Mouse (Mus musculus): ENCODE measurements around the gene Gpr173. TPM values are rescaled to one million over a fixed set of nuclear protein-coding genes. Genes with fewer than 3 reads are reported as not detected.
"Not testable (repeated sequence)": the region's sequence is repeated elsewhere in the genome, so short reads cannot be mapped to it uniquely, and the experiment has no call there.

Gene Gpr173
- polyA plus RNA-seq, 1 experiment from 2014 or later, result 1.8 TPM

GRCm38 (mm10) chrX:152342358-152342901 lies 26.1 kb downstream of the Gpr173 start, which contains the start of gene Tspyl2:
Tspyl2 (minus strand) TSS chrX:152342425.
- Histone ChIP-seq H3K4me2 (ENCODE audit: low read depth, low read length) (peak within 1 kb of the TSS; percentile 55), H3K9ac (ENCODE audit: low read depth, low read length) (peak within 1 kb of the TSS; percentile 79), H3K4me1 (ENCODE audit: control insufficient read depth, insufficient read depth, low read length) (0 out of 2 replicates have a peak, but pooled peaks cover 3% of the 10 kb centered on the region), H3K9me3 (ENCODE audit: control insufficient read depth, low read length) (no peaks in the 10 kb centered on the region), H3K36me3 (ENCODE audit: control insufficient read depth, insufficient read depth, low read length) (no peaks in the 10 kb centered on the region), H3K4me3 (ENCODE audit: low read length) (peak within 1 kb of the TSS; percentile 61), H3K27me3 (replicated peaks; ENCODE audit: control insufficient read depth, insufficient read depth, low read length) (peaks cover 16% of the 10 kb centered on the region), H3K27ac (ENCODE audit: low read length) (peak within 1 kb of the TSS; percentile 79)
- WGBS, result 10% methylated on average over 26 of the region's 27 CpGs
- peak; percentile 99 for ATAC-seq

GRCm38 (mm10) chrX:152341496-152341895 lies 27.0 kb downstream of the Gpr173 start:
- WGBS, result 33% methylated on average over 11 of the region's 11 CpGs
- Histone ChIP-seq H3K27ac (ENCODE audit: low read length) (peak overlapping the region; percentile 72; the same call in 1 of the 2 replicates), H3K9me3 (ENCODE audit: control insufficient read depth, low read length) (no peaks in the 10 kb centered on the region), H3K4me1 (ENCODE audit: control insufficient read depth, insufficient read depth, low read length) (0 out of 2 replicates have a peak, but pooled peaks cover 6% of the 10 kb centered on the region), H3K36me3 (ENCODE audit: control insufficient read depth, insufficient read depth, low read length) (no peaks in the 10 kb centered on the region), H3K4me2 (ENCODE audit: low read depth, low read length) (peak overlapping the region; percentile 55), H3K9ac (ENCODE audit: low read depth, low read length) (peak overlapping the region; percentile 79), H3K4me3 (ENCODE audit: low read length) (peak overlapping the region; percentile 61), H3K27me3 (replicated peaks; ENCODE audit: control insufficient read depth, insufficient read depth, low read length) (peaks cover 17% of the 10 kb centered on the region)
- ATAC-seq, result no peak

- peak overlapping the region; percentile 66 for H3K9ac ChIP-seq (ENCODE audit: low read depth, low read length)
- 0 out of 2 replicates have a peak, but pooled peaks cover 6% of the 10 kb centered on the region for H3K4me1 ChIP-seq (ENCODE audit: control insufficient read depth, insufficient read depth, low read length)
- H3K27ac ChIP-seq (ENCODE audit: low read length), result peak overlapping the region; percentile 89
- no peaks in the 10 kb centered on the region for H3K36me3 ChIP-seq (ENCODE audit: control insufficient read depth, insufficient read depth, low read length)
- peak overlapping the region; percentile 48 for H3K4me2 ChIP-seq (ENCODE audit: low read depth, low read length)
- H3K9me3 ChIP-seq (ENCODE audit: control insufficient read depth, low read length), result no peaks in the 10 kb centered on the region
- peaks cover 3% of the 10 kb centered on the region; the same call in 1 of the 2 replicates for H3K27me3 ChIP-seq (replicated peaks; ENCODE audit: control insufficient read depth, insufficient read depth, low read length)
- peak; percentile 99 for ATAC-seq
- WGBS, result 10% methylated on average over 33 of the region's 33 CpGs
- H3K4me3 ChIP-seq (ENCODE audit: low read length), result peak overlapping the region; percentile 36
Measured at GRCm38 (mm10) chrX:152336546-152337332, 31.8 kb downstream of the Gpr173 start.

- H3K36me3 ChIP-seq (ENCODE audit: control insufficient read depth, insufficient read depth, low read length); H3K4me1 ChIP-seq (ENCODE audit: control insufficient read depth, insufficient read depth, low read length); H3K9ac ChIP-seq (ENCODE audit: low read depth, low read length); H3K27ac ChIP-seq (ENCODE audit: low read length); H3K9me3 ChIP-seq (ENCODE audit: control insufficient read depth, low read length); H3K27me3 ChIP-seq (replicated peaks; ENCODE audit: control insufficient read depth, insufficient read depth, low read length); ATAC-seq: not testable (repeated sequence)
- H3K4me2 ChIP-seq (ENCODE audit: low read depth, low read length), result peak overlapping the region; percentile 37; the same call in 1 of the 2 replicates
- 44% methylated on average over 4 of the region's 4 CpGs for WGBS
- peak overlapping the region; percentile 36 for H3K4me3 ChIP-seq (ENCODE audit: low read length)
Measured at GRCm38 (mm10) chrX:152336123-152336522, 32.4 kb downstream of the Gpr173 start.

- not testable (repeated sequence) for H3K4me3 ChIP-seq (ENCODE audit: low read length); ATAC-seq; H3K27ac ChIP-seq (ENCODE audit: low read length); H3K9ac ChIP-seq (ENCODE audit: low read depth, low read length); H3K27me3 ChIP-seq (replicated peaks; ENCODE audit: control insufficient read depth, insufficient read depth, low read length); H3K9me3 ChIP-seq (ENCODE audit: control insufficient read depth, low read length); H3K4me1 ChIP-seq (ENCODE audit: control insufficient read depth, insufficient read depth, low read length); H3K36me3 ChIP-seq (ENCODE audit: control insufficient read depth, insufficient read depth, low read length); H3K4me2 ChIP-seq (ENCODE audit: low read depth, low read length)
Measured at GRCm38 (mm10) chrX:152329400-152329799, 39.1 kb downstream of the Gpr173 start.

- Histone ChIP-seq H3K4me2 (ENCODE audit: low read depth, low read length) (peak overlapping the region; percentile 44; the same call in 1 of the 2 replicates), H3K9ac (ENCODE audit: low read depth, low read length) (peak overlapping the region; percentile 52), H3K36me3 (ENCODE audit: control insufficient read depth, insufficient read depth, low read length) (no peaks in the 10 kb centered on the region), H3K9me3 (ENCODE audit: control insufficient read depth, low read length) (no peaks in the 10 kb centered on the region), H3K27me3 (replicated peaks; ENCODE audit: control insufficient read depth, insufficient read depth, low read length) (0 out of 2 replicates have a peak, but pooled peaks cover 8% of the 10 kb centered on the region), H3K4me1 (ENCODE audit: control insufficient read depth, insufficient read depth, low read length) (no peaks in the 10 kb centered on the region), H3K27ac (ENCODE audit: low read length) (no peak overlapping the region), H3K4me3 (ENCODE audit: low read length) (peak overlapping the region; percentile 60)
- 21% methylated on average over 8 of the region's 8 CpGs for WGBS
- ATAC-seq, result peak; percentile 47; the same call in 1 of the 2 replicates
Measured at GRCm38 (mm10) chrX:152327689-152328052, 40.8 kb downstream of the Gpr173 start.

GRCm38 (mm10) chrX:152326996-152327688 lies 41.4 kb downstream of the Gpr173 start, which contains the start of gene Kantr:
Kantr (minus strand) TSS chrX:152327495.
- no peak within 1 kb of the TSS for H3K27ac ChIP-seq (ENCODE audit: low read length)
- 10% methylated on average over 29 of the region's 29 CpGs for WGBS
- H3K9me3 ChIP-seq (ENCODE audit: control insufficient read depth, low read length), result no peaks in the 10 kb centered on the region

GRCm38 (mm10) chrX:152323584-152323983 lies 44.9 kb downstream of the Gpr173 start:
- Histone ChIP-seq H3K4me2 (ENCODE audit: low read depth, low read length) (no peak overlapping the region), H3K4me1 (ENCODE audit: control insufficient read depth, insufficient read depth, low read length) (no peaks in the 10 kb centered on the region), H3K9ac (ENCODE audit: low read depth, low read length) (no peak overlapping the region), H3K27ac (ENCODE audit: low read length) (no peak overlapping the region), H3K36me3 (ENCODE audit: control insufficient read depth, insufficient read depth, low read length) (no peaks in the 10 kb centered on the region), H3K27me3 (replicated peaks; ENCODE audit: control insufficient read depth, insufficient read depth, low read length) (peaks cover 8% of the 10 kb centered on the region; the same call in 1 of the 2 replicates), H3K4me3 (ENCODE audit: low read length) (no peak overlapping the region), H3K9me3 (ENCODE audit: control insufficient read depth, low read length) (no peaks in the 10 kb centered on the region)
- 92% methylated on average over 1 of the region's 1 CpGs for WGBS
- ATAC-seq, result no peak

More at GRCm38 (mm10) chrX:152326996-152327688, 41.4 kb downstream of the Gpr173 start, which contains the start of gene Kantr:
- H3K27me3 ChIP-seq (replicated peaks; ENCODE audit: control insufficient read depth, insufficient read depth, low read length), result 0 out of 2 replicates have a peak, but pooled peaks cover 8% of the 10 kb centered on the region
- no peaks in the 10 kb centered on the region for H3K36me3 ChIP-seq (ENCODE audit: control insufficient read depth, insufficient read depth, low read length)
- no peaks in the 10 kb centered on the region for H3K4me1 ChIP-seq (ENCODE audit: control insufficient read depth, insufficient read depth, low read length)
- peak; percentile 99 for ATAC-seq
- peak within 1 kb of the TSS; percentile 68 for H3K9ac ChIP-seq (ENCODE audit: low read depth, low read length)
- H3K4me3 ChIP-seq (ENCODE audit: low read length), result peak within 1 kb of the TSS; percentile 60
- peak within 1 kb of the TSS; percentile 55 for H3K4me2 ChIP-seq (ENCODE audit: low read depth, low read length)

- WGBS, result 33% methylated on average over 2 of the region's 2 CpGs
- no peaks in the 10 kb centered on the region for H3K9me3 ChIP-seq (ENCODE audit: control insufficient read depth, low read length)
- H3K9ac ChIP-seq (ENCODE audit: low read depth, low read length), result no peak overlapping the region
- H3K27me3 ChIP-seq (replicated peaks; ENCODE audit: control insufficient read depth, insufficient read depth, low read length), result peaks cover 8% of the 10 kb centered on the region; the same call in 1 of the 2 replicates
- H3K4me3 ChIP-seq (ENCODE audit: low read length), result no peak overlapping the region
- ATAC-seq, result no peak
- no peak overlapping the region for H3K4me2 ChIP-seq (ENCODE audit: low read depth, low read length)
- no peaks in the 10 kb centered on the region for H3K36me3 ChIP-seq (ENCODE audit: control insufficient read depth, insufficient read depth, low read length)
- H3K27ac ChIP-seq (ENCODE audit: low read length), result no peak overlapping the region
- H3K4me1 ChIP-seq (ENCODE audit: control insufficient read depth, insufficient read depth, low read length), result no peaks in the 10 kb centered on the region
Measured at GRCm38 (mm10) chrX:152322776-152323175, 45.7 kb downstream of the Gpr173 start.

Measured in intestine, embryonic 16.5 days (tissue).